Mouse (Mus musculus): Measurements from ENCODE around the gene Cacng7. TPM values are rescaled to one million over a fixed set of nuclear protein-coding genes. Genes with fewer than 3 reads are reported as not detected.
"Not testable (repeated sequence)": the region's sequence is repeated elsewhere in the genome, so short reads cannot be mapped to it uniquely, and the experiment has no call there.

Gene Cacng7
- polyA plus RNA-seq, 1 experiment from 2014 or later: 1.7 TPM

DNA sequence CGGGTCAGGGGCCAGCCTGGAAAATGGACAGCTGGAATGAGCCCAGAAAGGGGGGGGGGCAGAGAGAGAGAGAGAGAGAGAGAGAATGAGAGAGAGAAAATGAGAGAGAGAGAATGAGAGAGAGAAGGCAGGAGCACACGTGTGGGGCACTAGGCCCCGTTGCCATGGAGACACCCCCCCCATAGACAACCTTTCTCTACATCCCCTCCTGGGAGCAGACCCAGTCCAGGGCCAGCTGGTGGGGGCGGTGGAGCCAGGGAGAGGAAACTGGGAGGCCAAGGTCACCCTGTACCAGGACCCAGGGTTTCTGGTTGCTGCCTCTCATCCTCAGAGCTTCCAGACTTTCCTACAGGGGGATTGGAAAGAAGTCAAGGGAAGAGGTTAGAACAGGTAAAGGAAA lies 59.1 kb downstream of the Cacng7 start:
- Histone ChIP-seq H3K9ac (ENCODE audit: low read depth, low read length) (no peak overlapping the region), H3K27me3 (replicated peaks; ENCODE audit: control insufficient read depth, insufficient read depth, low read length) (no peaks in the 10 kb centered on the region), H3K36me3 (ENCODE audit: control insufficient read depth, insufficient read depth, low read length) (0 out of 2 replicates have a peak, but pooled peaks cover 11% of the 10 kb centered on the region), H3K27ac (replicated peaks; ENCODE audit: low read depth, low read length) (no peak overlapping the region), H3K9me3 (ENCODE audit: control insufficient read depth, low read length) (no peaks in the 10 kb centered on the region), H3K4me1 (ENCODE audit: control insufficient read depth, insufficient read depth, low read length) (no peaks in the 10 kb centered on the region), H3K4me2 (ENCODE audit: low read depth, low read length) (peak overlapping the region; percentile 66), H3K4me3 (ENCODE audit: low read depth, low read length) (0 out of 2 replicates have a peak overlapping the region, but pooled peaks have one; percentile 41)
- ATAC-seq (ENCODE audit: low read depth) (no peak), DNase-seq (ENCODE audit: low spot score) (no peak)
- 20% methylated on average over 4 of the region's 4 CpGs for WGBS

DNA sequence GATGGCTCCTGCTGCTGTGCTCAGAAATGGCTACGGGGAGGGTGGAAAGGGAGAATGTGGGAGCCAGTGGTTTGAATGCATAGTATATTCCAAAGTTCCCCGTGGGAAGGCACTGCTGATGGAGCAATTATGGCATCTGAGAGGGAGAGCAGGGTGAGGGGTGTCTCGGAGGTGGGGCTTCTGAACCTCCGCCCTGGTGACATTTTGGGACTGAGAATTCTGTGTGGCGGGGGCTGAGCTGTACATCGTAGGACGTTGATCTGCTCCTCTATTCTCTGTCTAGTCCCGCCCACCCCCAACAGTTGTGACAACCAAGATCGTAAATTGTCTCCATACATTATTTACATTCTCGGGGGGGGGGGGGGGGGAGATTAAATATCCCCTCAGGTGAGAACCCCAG lies 64.6 kb downstream of the Cacng7 start:
- H3K9me3 ChIP-seq (ENCODE audit: control insufficient read depth, low read length): no peaks in the 10 kb centered on the region
- H3K36me3 ChIP-seq (ENCODE audit: control insufficient read depth, insufficient read depth, low read length): 0 out of 2 replicates have a peak, but pooled peaks cover 11% of the 10 kb centered on the region
- H3K9ac ChIP-seq (ENCODE audit: low read depth, low read length): no peak overlapping the region
- DNase-seq (ENCODE audit: low spot score): no peak
- no peak for ATAC-seq (ENCODE audit: low read depth)
- no peaks in the 10 kb centered on the region for H3K4me1 ChIP-seq (ENCODE audit: control insufficient read depth, insufficient read depth, low read length)
- 55% methylated on average over 10 of the region's 10 CpGs for WGBS
- peak overlapping the region; percentile 8; the same call in 1 of the 2 replicates for H3K4me2 ChIP-seq (ENCODE audit: low read depth, low read length)
- H3K27me3 ChIP-seq (replicated peaks; ENCODE audit: control insufficient read depth, insufficient read depth, low read length): no peaks in the 10 kb centered on the region
- no peak overlapping the region for H3K27ac ChIP-seq (replicated peaks; ENCODE audit: low read depth, low read length)
- no peak overlapping the region for H3K4me3 ChIP-seq (ENCODE audit: low read depth, low read length)

DNA sequence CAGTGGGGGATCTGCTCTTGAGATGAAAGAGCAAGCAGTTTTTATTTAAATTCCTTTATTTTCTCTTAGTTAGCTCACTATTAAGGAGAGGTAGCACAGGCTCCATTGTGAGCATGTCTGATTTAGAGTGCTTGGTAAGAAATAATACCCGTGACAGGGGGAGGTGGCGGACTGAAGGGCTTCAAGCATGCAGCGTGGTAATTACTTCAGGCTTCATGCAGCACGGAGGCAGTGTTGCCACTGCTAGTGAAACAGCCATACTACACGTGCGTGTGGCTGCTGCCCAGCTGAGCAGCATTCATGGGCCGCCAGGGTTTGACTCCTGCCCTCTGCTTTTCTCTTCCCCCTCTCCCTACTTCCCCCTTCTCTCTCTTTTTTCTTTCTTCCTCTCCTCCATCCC lies 65.0 kb downstream of the Cacng7 start:
- DNase-seq (ENCODE audit: low spot score): peak; percentile 32
- WGBS: 27% methylated on average over 7 of the region's 7 CpGs

GRCm38 (mm10) chr7:3398363-3398762 lies 65.6 kb downstream of the Cacng7 start:
- not testable (repeated sequence) for H3K9me3 ChIP-seq (ENCODE audit: control insufficient read depth, low read length); H3K4me3 ChIP-seq (ENCODE audit: low read depth, low read length); H3K4me2 ChIP-seq (ENCODE audit: low read depth, low read length); H3K27me3 ChIP-seq (replicated peaks; ENCODE audit: control insufficient read depth, insufficient read depth, low read length); H3K9ac ChIP-seq (ENCODE audit: low read depth, low read length); H3K4me1 ChIP-seq (ENCODE audit: control insufficient read depth, insufficient read depth, low read length); ATAC-seq (ENCODE audit: low read depth); DNase-seq (ENCODE audit: low spot score); H3K27ac ChIP-seq (replicated peaks; ENCODE audit: low read depth, low read length)
- WGBS: 83% methylated on average over 8 of the region's 8 CpGs
- 0 out of 2 replicates have a peak, but pooled peaks cover 11% of the 10 kb centered on the region for H3K36me3 ChIP-seq (ENCODE audit: control insufficient read depth, insufficient read depth, low read length)

More for the DNA sequence above, 65.0 kb downstream of the Cacng7 start:
- H3K4me3 ChIP-seq (ENCODE audit: low read depth, low read length): no peak overlapping the region
- H3K9ac ChIP-seq (ENCODE audit: low read depth, low read length): no peak overlapping the region
- H3K27ac ChIP-seq (replicated peaks; ENCODE audit: low read depth, low read length): no peak overlapping the region
- H3K4me1 ChIP-seq (ENCODE audit: control insufficient read depth, insufficient read depth, low read length): no peaks in the 10 kb centered on the region
- peak overlapping the region; percentile 8; the same call in 1 of the 2 replicates for H3K4me2 ChIP-seq (ENCODE audit: low read depth, low read length)
- no peaks in the 10 kb centered on the region for H3K9me3 ChIP-seq (ENCODE audit: control insufficient read depth, low read length)
- H3K27me3 ChIP-seq (replicated peaks; ENCODE audit: control insufficient read depth, insufficient read depth, low read length): no peaks in the 10 kb centered on the region
- no peak for ATAC-seq (ENCODE audit: low read depth)
- H3K36me3 ChIP-seq (ENCODE audit: control insufficient read depth, insufficient read depth, low read length): 0 out of 2 replicates have a peak, but pooled peaks cover 11% of the 10 kb centered on the region

- ATAC-seq (ENCODE audit: low read depth): no peak
- Histone ChIP-seq H3K4me1 (ENCODE audit: control insufficient read depth, insufficient read depth, low read length) (no peaks in the 10 kb centered on the region), H3K4me3 (ENCODE audit: low read depth, low read length) (no peak overlapping the region), H3K27ac (replicated peaks; ENCODE audit: low read depth, low read length) (no peak overlapping the region), H3K9me3 (ENCODE audit: control insufficient read depth, low read length) (no peaks in the 10 kb centered on the region), H3K36me3 (ENCODE audit: control insufficient read depth, insufficient read depth, low read length) (0 out of 2 replicates have a peak, but pooled peaks cover 1% of the 10 kb centered on the region), H3K4me2 (ENCODE audit: low read depth, low read length) (no peak overlapping the region), H3K9ac (ENCODE audit: low read depth, low read length) (no peak overlapping the region), H3K27me3 (replicated peaks; ENCODE audit: control insufficient read depth, insufficient read depth, low read length) (no peaks in the 10 kb centered on the region)
- DNase-seq (ENCODE audit: low spot score): no peak
Measured at GRCm38 (mm10) chr7:3399937-3400336, 67.2 kb downstream of the Cacng7 start.

- ATAC-seq (ENCODE audit: low read depth) (no peak), DNase-seq (ENCODE audit: low spot score) (no peak)
- Histone ChIP-seq H3K9ac (ENCODE audit: low read depth, low read length) (no peak overlapping the region), H3K9me3 (ENCODE audit: control insufficient read depth, low read length) (no peaks in the 10 kb centered on the region), H3K27ac (replicated peaks; ENCODE audit: low read depth, low read length) (no peak overlapping the region), H3K4me3 (ENCODE audit: low read depth, low read length) (no peak overlapping the region), H3K4me1 (ENCODE audit: control insufficient read depth, insufficient read depth, low read length) (peaks cover 10% of the 10 kb centered on the region; the same call in 1 of the 2 replicates), H3K36me3 (ENCODE audit: control insufficient read depth, insufficient read depth, low read length) (no peaks in the 10 kb centered on the region), H3K27me3 (replicated peaks; ENCODE audit: control insufficient read depth, insufficient read depth, low read length) (peaks cover 38% of the 10 kb centered on the region), H3K4me2 (ENCODE audit: low read depth, low read length) (no peak overlapping the region)
- WGBS: 64% methylated on average over 11 of the region's 11 CpGs
Measured at GRCm38 (mm10) chr7:3409729-3410520, 77.2 kb downstream of the Cacng7 start.

DNA sequence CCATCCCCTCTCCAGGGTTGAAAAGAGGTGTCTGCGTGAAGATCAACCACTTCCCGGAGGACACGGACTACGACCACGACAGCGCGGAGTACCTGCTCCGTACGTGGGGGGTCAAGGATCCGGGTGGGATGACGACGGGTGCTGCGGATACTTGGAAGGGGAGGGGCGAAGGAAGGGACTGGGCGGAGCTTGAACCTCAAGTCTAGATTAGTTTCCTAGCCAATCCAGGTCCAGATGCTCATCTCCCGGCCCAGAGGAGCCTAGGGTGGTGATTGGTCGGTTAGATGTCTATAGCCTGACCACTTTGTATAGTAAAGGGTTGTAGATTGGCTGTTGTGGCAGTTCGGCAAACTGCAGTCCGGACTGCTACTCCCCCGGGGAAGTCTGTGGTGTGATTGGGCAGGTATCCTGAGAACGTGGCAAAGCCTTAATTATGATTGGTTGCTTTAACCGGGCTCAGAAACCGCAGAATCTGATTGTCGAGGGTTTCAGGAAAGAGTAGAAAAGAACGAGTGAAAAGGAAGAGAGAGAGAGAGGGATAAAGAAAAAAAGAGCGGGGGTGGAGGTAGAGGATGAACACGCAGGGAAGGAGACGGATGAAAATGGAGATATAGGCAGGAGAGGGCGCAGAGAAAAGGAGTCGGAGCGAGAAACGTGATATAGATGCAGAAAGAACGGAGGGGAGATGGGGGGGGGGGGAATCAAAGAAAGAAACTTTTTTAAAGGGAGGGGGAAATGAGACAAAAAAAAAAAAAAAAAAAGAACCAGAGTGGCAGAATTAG lies 78.6 kb downstream of the Cacng7 start:
- DNase-seq (ENCODE audit: low spot score) (peak; percentile 93), ATAC-seq (ENCODE audit: low read depth) (peak; percentile 95)
- Histone ChIP-seq H3K27ac (replicated peaks; ENCODE audit: low read depth, low read length) (no peak overlapping the region), H3K4me2 (ENCODE audit: low read depth, low read length) (peak overlapping the region; percentile 79), H3K9ac (ENCODE audit: low read depth, low read length) (peak overlapping the region; percentile 38), H3K9me3 (ENCODE audit: control insufficient read depth, low read length) (no peaks in the 10 kb centered on the region), H3K4me3 (ENCODE audit: low read depth, low read length) (peak overlapping the region; percentile 41), H3K36me3 (ENCODE audit: control insufficient read depth, insufficient read depth, low read length) (no peaks in the 10 kb centered on the region), H3K27me3 (replicated peaks; ENCODE audit: control insufficient read depth, insufficient read depth, low read length) (peaks cover 49% of the 10 kb centered on the region), H3K4me1 (ENCODE audit: control insufficient read depth, insufficient read depth, low read length) (peaks cover 10% of the 10 kb centered on the region; the same call in 1 of the 2 replicates)
- under 1% methylated on average over 33 of the region's 33 CpGs for WGBS

- Histone ChIP-seq H3K9me3 (ENCODE audit: control insufficient read depth, low read length) (no peaks in the 10 kb centered on the region), H3K27ac (replicated peaks; ENCODE audit: low read depth, low read length) (no peak overlapping the region), H3K36me3 (ENCODE audit: control insufficient read depth, insufficient read depth, low read length) (no peaks in the 10 kb centered on the region), H3K27me3 (replicated peaks; ENCODE audit: control insufficient read depth, insufficient read depth, low read length) (peaks cover 55% of the 10 kb centered on the region), H3K4me3 (ENCODE audit: low read depth, low read length) (peak overlapping the region; percentile 41), H3K4me1 (ENCODE audit: control insufficient read depth, insufficient read depth, low read length) (peaks cover 10% of the 10 kb centered on the region; the same call in 1 of the 2 replicates), H3K4me2 (ENCODE audit: low read depth, low read length) (peak overlapping the region; percentile 79), H3K9ac (ENCODE audit: low read depth, low read length) (peak overlapping the region; percentile 37; the same call in 1 of the 2 replicates)
- ATAC-seq (ENCODE audit: low read depth) (no peak), DNase-seq (ENCODE audit: low spot score) (peak; percentile 37)
- WGBS: 2% methylated on average over 20 of the region's 20 CpGs
Measured at GRCm38 (mm10) chr7:3412036-3412435, 79.3 kb downstream of the Cacng7 start.
